Mouse (Mus musculus) forebrain, embryonic 12.5 days (tissue): Measurements from ENCODE around the gene Ankdd1b. TPM values are rescaled to one million over a fixed set of nuclear protein-coding genes. Genes with fewer than 3 reads are reported as not detected.
A peak's percentile ranks its signal among the peaks of the same experiment; 100 is the strongest.

ENCODE experiments used
- ATAC-seq: fragments of 200-750 bp; cut with Nextera tagmentation; 2 replicates; pipeline ENCODE4 v1.8.0; 2017; ENCODE audit warnings: moderate TSS enrichment; ENCODE audit not compliant: low FRiP score
- H3K27ac ChIP-seq: fragments of 300-500 bp; sonication (generic); 2 replicates; pipeline ENCODE4 v1.5.1; 2016; ENCODE audit warnings: mild to moderate bottlenecking
- H3K27me3 ChIP-seq: fragments of 300-500 bp; sonication (generic); 2 replicates; pipeline ENCODE4 v1.6.1; 2016; ENCODE audit warnings: mild to moderate bottlenecking
- H3K36me3 ChIP-seq: fragments of 300-500 bp; sonication (generic); replicated peaks from 2 replicates; pipeline ENCODE4 v1.6.1; 2016; ENCODE audit warnings: mild to moderate bottlenecking
- H3K4me1 ChIP-seq: fragments of 300-500 bp; sonication (generic); 2 replicates; pipeline ENCODE4 v1.6.1; 2016
- H3K4me2 ChIP-seq: fragments of 300-500 bp; sonication (generic); 2 replicates; pipeline ENCODE4 v1.6.1; 2016; ENCODE audit warnings: mild to moderate bottlenecking, moderate library complexity
- H3K4me3 ChIP-seq: fragments of 300-500 bp; sonication (generic); replicated peaks from 2 replicates; pipeline ENCODE4 v1.5.1; 2016; ENCODE audit warnings: mild to moderate bottlenecking
- H3K9ac ChIP-seq: fragments of 300-500 bp; sonication (generic); 2 replicates; pipeline ENCODE4 v1.6.1; 2016; ENCODE audit warnings: mild to moderate bottlenecking
- H3K9me3 ChIP-seq: fragments of 300-500 bp; sonication (generic); 2 replicates; pipeline ENCODE4 v1.6.1; 2016
- WGBS: fragments of 180-500 bp; shearing (Covaris S2); methylation state at CpG from one replicate; pipeline ENCODE4 v1.1.7; 2016; 5-methylcytosine and 5-hydroxymethylcytosine counted together
- polyA plus RNA-seq: library from polyadenylated mRNA; unstranded; fragments of >200 nt; fragmentation: Nextera tagmentation; extraction: Ambion mirVana; gene quantifications from 2 replicates; pipeline ENCODE4 v1.2.1, GENCODE M21; 2016

Ankdd1b gene
- polyA plus RNA-seq, 1 experiment from 2014 or later = not detected

GRCm38 (mm10) chr13:96426044-96426443, 45.0 kb downstream of the Ankdd1b start:
- no peak overlapping the region for H3K27ac ChIP-seq
- no peak overlapping the region for H3K4me2 ChIP-seq
- H3K4me3 ChIP-seq = no peak overlapping the region
- no peaks in the 10 kb centered on the region for H3K9me3 ChIP-seq
- 28% methylated on average over 3 of the region's 3 CpGs for WGBS
- no peak for ATAC-seq
- H3K36me3 ChIP-seq = no peaks in the 10 kb centered on the region
- H3K9ac ChIP-seq = no peak overlapping the region
- H3K27me3 ChIP-seq = no peaks in the 10 kb centered on the region
- H3K4me1 ChIP-seq = no peaks in the 10 kb centered on the region

- Histone ChIP-seq H3K36me3 (no peaks in the 10 kb centered on the region), H3K4me2 (no peak overlapping the region), H3K4me1 (no peaks in the 10 kb centered on the region), H3K4me3 (no peak overlapping the region), H3K27ac (no peak overlapping the region), H3K9ac (no peak overlapping the region), H3K27me3 (no peaks in the 10 kb centered on the region), H3K9me3 (no peaks in the 10 kb centered on the region)
- 90% methylated on average over 12 of the region's 12 CpGs for whole genome bisulfite sequencing
- ATAC-seq = no peak
These were observed 46.3 kb downstream of the Ankdd1b start for GRCm38 (mm10) chr13:96424496-96425274.

GRCm38 (mm10) chr13:96421230-96421629, 49.8 kb downstream of the Ankdd1b start:
- Histone ChIP-seq H3K27ac (no peak overlapping the region), H3K9me3 (no peaks in the 10 kb centered on the region), H3K4me1 (no peaks in the 10 kb centered on the region), H3K36me3 (peaks cover 12% of the 10 kb centered on the region), H3K27me3 (no peaks in the 10 kb centered on the region), H3K4me3 (no peak overlapping the region), H3K9ac (no peak overlapping the region), H3K4me2 (no peak overlapping the region)
- no peak for ATAC-seq

GRCm38 (mm10) chr13:96418487-96418886, 52.5 kb downstream of the Ankdd1b start:
- H3K4me2 ChIP-seq = no peak overlapping the region
- H3K4me3 ChIP-seq = no peak overlapping the region
- H3K9me3 ChIP-seq = no peaks in the 10 kb centered on the region
- H3K4me1 ChIP-seq = no peaks in the 10 kb centered on the region
- no peaks in the 10 kb centered on the region for H3K27me3 ChIP-seq
- H3K36me3 ChIP-seq = peaks cover 34% of the 10 kb centered on the region
- no peak overlapping the region for H3K9ac ChIP-seq
- H3K27ac ChIP-seq = no peak overlapping the region
- no peak for ATAC-seq
- WGBS = 95% methylated on average over 4 of the region's 4 CpGs

GRCm38 (mm10) chr13:96417261-96417813, 53.7 kb downstream of the Ankdd1b start:
- Histone ChIP-seq H3K27ac (no peak overlapping the region), H3K4me3 (no peak overlapping the region), H3K4me1 (no peaks in the 10 kb centered on the region), H3K9me3 (no peaks in the 10 kb centered on the region), H3K27me3 (no peaks in the 10 kb centered on the region), H3K9ac (no peak overlapping the region), H3K4me2 (no peak overlapping the region), H3K36me3 (peaks cover 34% of the 10 kb centered on the region)
- 97% methylated on average over 5 of the region's 5 CpGs for WGBS
- ATAC-seq = no peak

- 94% methylated on average over 8 of the region's 8 CpGs for WGBS
- Histone ChIP-seq H3K4me2 (no peak overlapping the region), H3K9ac (no peak overlapping the region), H3K36me3 (peaks cover 42% of the 10 kb centered on the region), H3K27ac (no peak overlapping the region), H3K9me3 (no peaks in the 10 kb centered on the region), H3K27me3 (no peaks in the 10 kb centered on the region), H3K4me3 (no peak overlapping the region), H3K4me1 (no peaks in the 10 kb centered on the region)
- ATAC-seq = no peak
These were observed 54.6 kb downstream of the Ankdd1b start for GRCm38 (mm10) chr13:96416380-96416779.

GRCm38 (mm10) chr13:96414384-96414783, 56.6 kb downstream of the Ankdd1b start:
- Histone ChIP-seq H3K4me3 (no peak overlapping the region), H3K27me3 (no peaks in the 10 kb centered on the region), H3K27ac (no peak overlapping the region), H3K9ac (no peak overlapping the region), H3K9me3 (no peaks in the 10 kb centered on the region), H3K36me3 (peaks cover 57% of the 10 kb centered on the region), H3K4me2 (no peak overlapping the region), H3K4me1 (no peaks in the 10 kb centered on the region)
- no peak for ATAC-seq
- 93% methylated on average over 6 of the region's 6 CpGs for WGBS

- no peak for ATAC-seq
- no peak overlapping the region for H3K27ac ChIP-seq
- WGBS = 89% methylated on average over 1 of the region's 1 CpGs
- no peak overlapping the region for H3K9ac ChIP-seq
- no peak overlapping the region for H3K4me3 ChIP-seq
- no peaks in the 10 kb centered on the region for H3K4me1 ChIP-seq
- no peaks in the 10 kb centered on the region for H3K9me3 ChIP-seq
- peaks cover 58% of the 10 kb centered on the region for H3K36me3 ChIP-seq
- no peak overlapping the region for H3K4me2 ChIP-seq
- no peaks in the 10 kb centered on the region for H3K27me3 ChIP-seq
These were observed 62.2 kb downstream of the Ankdd1b start for GRCm38 (mm10) chr13:96408786-96409185.

GRCm38 (mm10) chr13:96407040-96407439, 64.0 kb downstream of the Ankdd1b start:
- Histone ChIP-seq H3K9ac (no peak overlapping the region), H3K27ac (no peak overlapping the region), H3K27me3 (no peaks in the 10 kb centered on the region), H3K36me3 (peaks cover 69% of the 10 kb centered on the region), H3K4me1 (no peaks in the 10 kb centered on the region), H3K4me3 (no peak overlapping the region), H3K4me2 (no peak overlapping the region), H3K9me3 (no peaks in the 10 kb centered on the region)
- no peak for ATAC-seq
- whole genome bisulfite sequencing = 60% methylated on average over 4 of the region's 4 CpGs

- Histone ChIP-seq H3K27ac (no peak overlapping the region), H3K9ac (no peak overlapping the region), H3K4me1 (no peaks in the 10 kb centered on the region), H3K9me3 (no peaks in the 10 kb centered on the region), H3K27me3 (no peaks in the 10 kb centered on the region), H3K4me3 (no peak overlapping the region), H3K36me3 (peaks cover 67% of the 10 kb centered on the region), H3K4me2 (no peak overlapping the region)
- 96% methylated on average over 2 of the region's 2 CpGs for WGBS
- no peak for ATAC-seq
These were observed 65.5 kb downstream of the Ankdd1b start for GRCm38 (mm10) chr13:96405518-96405917.

GRCm38 (mm10) chr13:96401251-96401650, 69.7 kb downstream of the Ankdd1b start:
- no peak for ATAC-seq
- Histone ChIP-seq H3K4me3 (no peak overlapping the region), H3K27me3 (no peaks in the 10 kb centered on the region), H3K4me1 (no peaks in the 10 kb centered on the region), H3K9ac (no peak overlapping the region), H3K9me3 (no peaks in the 10 kb centered on the region), H3K4me2 (no peak overlapping the region), H3K36me3 (peaks cover 88% of the 10 kb centered on the region), H3K27ac (no peak overlapping the region)
- 95% methylated on average over 5 of the region's 5 CpGs for whole genome bisulfite sequencing

- 18% methylated on average over 2 of the region's 2 CpGs for WGBS
- Histone ChIP-seq H3K9me3 (no peaks in the 10 kb centered on the region), H3K4me2 (peak overlapping the region; percentile 79), H3K4me1 (peaks cover 11% of the 10 kb centered on the region), H3K27me3 (no peaks in the 10 kb centered on the region), H3K9ac (peak overlapping the region; percentile 73), H3K36me3 (peaks cover 39% of the 10 kb centered on the region), H3K4me3 (peak overlapping the region; percentile 76), H3K27ac (no peak overlapping the region)
- ATAC-seq = no peak
These were observed 81.7 kb downstream of the Ankdd1b start for GRCm38 (mm10) chr13:96389301-96389700.
